Mouse (Mus musculus) right cerebral cortex, postnatal 14 days (tissue): ENCODE results near the gene Prkcz.
A peak's percentile ranks its signal among the peaks of the same experiment; 100 is the strongest.

Experiments used
- DNase-seq: peaks from one replicate; pipeline ENCODE4 v3.0.0; 2022

Prkcz gene

DNA sequence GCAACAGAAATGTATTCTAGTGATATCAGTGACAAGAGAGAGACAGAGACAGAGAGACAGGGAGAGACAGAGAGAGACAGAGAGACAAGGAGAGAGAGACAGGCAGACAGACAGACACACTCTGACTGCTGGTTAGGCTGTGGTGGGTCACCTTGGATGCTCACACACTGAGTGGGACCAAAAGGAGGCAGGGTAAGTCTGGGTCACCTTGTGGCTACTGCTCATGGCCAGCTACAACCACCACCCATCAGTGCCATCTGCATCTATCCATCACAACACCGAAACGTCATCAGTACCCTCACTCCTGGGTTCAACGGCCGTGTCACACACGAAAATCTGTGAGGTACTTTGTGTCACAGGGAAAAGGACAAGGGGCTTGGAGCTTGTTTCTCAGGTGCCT lies 53.6 kb downstream of the Prkcz start:
- DNase-seq = no peak

DNA sequence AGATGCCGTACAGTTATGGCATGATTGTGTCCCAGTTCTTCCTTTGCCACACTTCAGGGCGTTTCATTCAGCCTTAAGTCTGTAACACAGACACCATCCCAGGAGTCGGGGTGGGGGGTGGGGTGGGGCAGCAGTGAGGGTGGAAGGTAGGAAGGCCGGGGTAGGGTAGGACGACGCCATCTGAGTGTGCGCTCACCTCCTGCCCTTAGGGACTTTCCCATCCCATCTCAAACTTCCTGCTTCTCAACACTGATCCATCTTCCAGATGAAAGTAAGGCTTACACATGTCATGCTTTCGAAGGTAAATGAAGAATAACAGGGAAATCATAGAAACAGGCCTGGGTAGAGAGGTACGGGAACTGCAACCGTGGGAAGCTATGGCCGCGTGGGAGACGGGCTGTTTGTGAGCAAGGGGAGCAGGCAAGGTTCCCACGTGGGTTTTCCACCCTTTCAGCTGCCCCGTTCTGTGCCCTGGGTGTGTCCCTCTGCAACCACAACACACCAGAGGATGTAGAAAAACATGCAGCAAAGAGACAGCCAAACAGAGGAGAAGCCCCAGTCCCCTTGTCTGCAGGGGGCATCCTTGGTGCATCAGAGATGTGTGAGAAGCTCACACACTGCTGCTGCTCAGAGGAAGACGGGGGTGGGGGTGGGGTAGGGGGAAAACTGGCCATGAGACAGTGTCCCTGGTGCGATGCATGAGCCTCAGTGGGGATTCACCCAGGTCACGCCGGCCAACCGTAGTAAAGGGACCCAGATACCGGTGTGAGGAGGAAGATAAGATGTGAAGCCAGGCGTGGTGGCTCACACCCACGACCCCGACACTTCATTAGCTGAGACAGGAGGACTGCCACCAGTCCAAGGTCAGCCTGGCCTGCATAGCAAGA lies 54.6 kb downstream of the Prkcz start:
- no peak for DNase-seq

DNA sequence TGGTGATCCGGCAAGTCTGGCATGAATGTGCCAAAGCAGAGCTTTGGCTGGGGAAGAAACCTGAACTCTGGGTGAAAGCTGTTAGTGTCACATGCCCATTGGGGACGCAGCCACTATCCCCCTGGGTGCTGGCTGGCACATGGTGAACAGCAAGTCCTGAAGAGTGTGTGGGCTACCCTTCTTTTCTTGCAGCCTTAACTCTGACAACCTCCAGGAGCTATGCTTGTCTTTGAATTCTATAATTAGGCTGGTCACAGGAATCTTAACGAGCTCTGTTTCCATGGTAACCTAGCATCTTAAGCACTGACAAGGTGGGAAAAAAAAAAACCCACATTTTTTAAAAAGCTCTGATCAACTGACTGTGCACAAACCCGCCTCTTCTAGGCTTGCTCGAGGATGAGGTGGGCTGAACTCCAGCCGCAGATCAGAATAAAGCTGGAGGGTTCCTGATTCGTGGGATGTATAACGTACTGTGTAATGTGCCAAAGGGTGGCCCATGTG lies 55.6 kb downstream of the Prkcz start:
- no peak for DNase-seq

DNA sequence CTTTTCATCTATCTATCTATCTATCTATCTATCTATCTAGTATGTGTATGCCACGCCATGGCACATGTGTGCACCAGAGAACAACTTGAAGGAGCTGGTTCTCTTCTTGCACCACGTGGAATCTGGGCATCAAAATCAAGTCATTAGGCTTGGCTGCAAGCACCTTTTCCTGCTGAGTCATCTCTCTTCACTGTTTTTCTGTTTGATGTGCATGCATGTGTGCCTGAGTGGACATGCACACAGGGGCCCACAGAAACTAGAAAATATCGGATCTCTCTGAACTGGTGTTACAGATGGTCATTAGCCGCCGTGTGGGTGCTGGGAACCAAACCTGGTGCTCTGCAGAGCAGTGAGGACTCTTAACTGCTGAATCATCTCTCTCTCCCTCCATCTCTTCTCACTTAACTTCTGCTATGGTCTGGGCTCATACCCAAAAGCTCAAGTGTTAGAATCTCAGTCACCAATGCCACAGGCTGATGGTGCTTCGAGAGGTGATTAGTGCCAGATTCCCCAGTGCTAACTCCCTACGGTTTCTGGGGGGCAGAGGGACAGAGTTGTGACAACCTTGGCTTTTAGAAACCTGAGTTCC lies 56.6 kb downstream of the Prkcz start:
- DNase-seq = no peak

DNA sequence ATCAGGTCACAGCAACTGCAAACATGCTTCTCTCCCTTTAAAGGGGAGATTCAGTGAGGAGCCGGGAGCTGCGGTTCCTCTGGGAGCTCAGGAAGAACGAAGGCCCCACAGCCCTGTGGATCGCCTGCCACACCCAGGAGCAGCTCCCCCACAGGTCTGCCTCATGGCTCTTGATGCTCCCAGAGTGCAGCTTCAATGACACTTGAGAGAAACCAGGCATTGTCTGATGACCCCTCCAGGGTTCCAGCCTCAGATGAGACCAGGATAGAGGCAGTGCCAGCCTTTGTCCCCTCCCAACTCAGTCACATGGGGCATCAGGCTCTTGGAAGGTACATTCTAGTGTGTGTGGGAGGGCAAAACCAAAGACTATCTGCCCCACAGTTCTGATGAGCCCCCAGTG lies 59.2 kb downstream of the Prkcz start:
- DNase-seq = no peak

DNA sequence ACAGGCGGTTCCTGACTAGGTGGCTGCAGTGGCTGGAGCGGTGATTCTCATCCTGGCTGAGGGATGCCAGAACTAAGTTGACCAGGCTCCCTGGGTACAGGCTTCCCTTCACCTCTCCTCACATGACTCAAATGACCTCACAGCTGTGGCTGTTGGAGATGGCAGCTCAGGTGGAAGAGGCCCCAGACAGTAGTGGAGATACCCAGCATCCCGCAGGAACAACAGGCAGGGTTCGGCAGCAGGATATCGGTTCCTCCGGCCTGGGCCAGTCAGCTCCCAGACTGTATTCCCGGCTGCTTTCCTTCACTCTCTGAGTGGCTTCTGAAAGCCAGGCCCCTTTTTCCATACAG lies 60.1 kb downstream of the Prkcz start:
- no peak for DNase-seq

DNA sequence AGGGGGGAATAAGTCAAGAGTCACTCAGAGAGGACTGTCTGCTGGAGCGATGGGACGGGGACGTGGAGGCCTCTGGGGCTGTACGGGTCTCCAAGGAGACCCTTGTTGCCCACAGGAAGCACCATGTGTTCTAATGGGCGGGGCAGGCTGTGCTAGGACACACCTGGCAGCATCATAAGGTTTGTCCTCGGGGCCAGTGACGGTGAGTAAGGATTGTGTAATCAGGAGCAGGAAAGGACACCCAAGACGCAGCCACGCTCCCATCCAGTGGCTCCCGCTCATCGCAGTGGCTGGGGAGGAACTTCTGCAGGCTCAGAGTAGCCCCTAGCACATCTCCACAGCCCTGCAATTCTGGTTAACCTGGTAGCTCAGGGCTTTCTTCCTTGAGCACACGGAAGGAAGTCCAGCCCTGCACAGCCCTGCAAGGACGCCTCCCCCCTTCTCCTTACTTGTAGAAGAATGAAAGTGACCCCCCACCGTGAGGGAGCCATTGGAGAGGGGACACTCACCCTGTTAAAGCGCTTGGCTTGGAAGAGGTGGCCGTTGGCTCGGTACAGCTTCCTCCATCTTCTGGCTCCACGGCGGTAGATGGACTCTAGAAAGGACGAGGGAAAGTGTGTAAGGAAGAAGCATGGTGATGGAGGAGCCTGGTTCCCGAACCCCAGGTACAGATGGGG lies 60.6 kb downstream of the Prkcz start:
- no peak for DNase-seq

DNA sequence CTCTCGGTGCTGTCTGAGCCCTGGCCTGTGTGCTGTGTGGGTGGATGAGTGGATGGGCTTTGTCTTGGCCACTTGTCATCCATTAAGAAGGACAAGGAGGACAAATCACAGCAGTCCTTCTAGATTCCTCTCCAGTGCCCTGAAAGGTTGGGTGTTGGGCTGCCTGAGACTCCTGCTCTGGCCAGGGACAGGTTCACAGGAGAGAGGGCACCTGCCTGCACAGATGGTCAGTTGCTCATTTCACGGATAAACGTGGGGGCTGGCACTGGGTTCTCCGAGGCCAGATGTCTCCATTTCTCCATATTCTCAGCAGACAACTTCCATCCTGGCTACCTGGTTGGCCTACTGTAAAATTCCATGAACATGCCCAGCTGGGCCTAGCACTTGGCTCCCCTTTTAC lies 62.3 kb downstream of the Prkcz start:
- no peak for DNase-seq

DNA sequence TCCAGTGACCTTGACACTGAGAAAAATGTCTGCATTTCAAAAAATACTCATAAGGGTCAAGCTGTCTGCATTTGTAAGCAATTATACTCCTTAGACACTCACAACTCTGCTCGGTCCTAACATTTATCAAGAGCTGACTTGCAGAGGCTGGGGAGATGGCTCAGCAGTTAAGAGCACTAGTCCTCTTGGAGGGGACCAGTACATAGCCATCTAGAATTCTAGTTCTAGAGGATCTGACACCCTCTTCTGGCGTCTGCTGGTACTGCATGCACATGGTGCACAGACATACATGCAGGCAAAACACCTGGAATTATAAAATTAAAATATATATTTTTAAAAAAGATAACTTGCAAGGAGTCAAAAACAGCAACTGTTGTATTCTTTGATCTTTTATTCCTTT lies 64.1 kb downstream of the Prkcz start:
- peak; percentile 74 for DNase-seq

DNA sequence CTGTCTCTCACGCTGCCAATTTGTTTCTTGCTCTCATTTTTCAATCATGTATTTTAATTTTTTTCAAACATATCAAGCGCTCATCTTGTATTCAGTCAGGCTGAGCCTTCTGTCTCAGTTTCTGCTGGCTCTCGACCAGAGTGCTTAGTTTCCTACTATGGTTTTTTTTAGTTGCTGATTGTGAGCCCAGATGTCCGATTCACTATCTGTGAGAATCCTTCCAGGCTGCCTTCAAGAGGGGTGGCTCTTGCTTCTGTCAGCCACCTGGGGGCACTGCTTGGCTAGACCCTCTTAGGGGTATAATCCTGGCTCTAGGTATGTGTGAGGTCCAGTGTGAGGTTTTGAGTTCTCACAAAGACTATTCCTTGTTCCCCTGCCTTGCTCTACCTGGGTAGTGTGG lies 65.2 kb downstream of the Prkcz start:
- peak; percentile 65 for DNase-seq

DNA sequence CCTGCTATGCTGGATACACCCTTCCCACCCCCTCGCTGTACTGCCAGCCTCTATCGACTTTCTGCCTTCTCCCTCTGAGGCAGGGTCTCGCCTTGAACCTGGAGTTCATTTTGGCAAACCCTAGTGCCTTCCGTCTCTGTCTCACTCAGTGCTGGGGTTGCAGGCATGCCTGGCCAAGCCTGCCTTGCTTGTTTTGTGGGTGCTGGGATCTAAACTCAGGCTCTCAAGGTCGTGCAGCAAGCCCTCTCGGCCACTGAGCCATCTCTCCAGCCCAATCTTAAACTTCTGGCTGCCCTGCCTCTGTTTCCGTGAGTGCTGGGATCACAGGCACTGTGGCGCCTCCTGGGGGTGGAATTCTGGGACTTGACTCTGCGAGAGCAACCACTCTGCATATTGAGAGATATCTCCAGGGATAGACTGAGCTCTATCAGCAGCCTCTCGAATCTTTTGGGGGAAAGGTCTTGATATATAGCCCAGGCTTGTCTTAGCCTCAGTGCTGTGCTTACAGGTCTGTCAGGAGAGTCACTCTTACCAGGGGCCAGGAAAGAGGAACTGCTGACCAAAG lies 66.1 kb downstream of the Prkcz start:
- no peak for DNase-seq

DNA sequence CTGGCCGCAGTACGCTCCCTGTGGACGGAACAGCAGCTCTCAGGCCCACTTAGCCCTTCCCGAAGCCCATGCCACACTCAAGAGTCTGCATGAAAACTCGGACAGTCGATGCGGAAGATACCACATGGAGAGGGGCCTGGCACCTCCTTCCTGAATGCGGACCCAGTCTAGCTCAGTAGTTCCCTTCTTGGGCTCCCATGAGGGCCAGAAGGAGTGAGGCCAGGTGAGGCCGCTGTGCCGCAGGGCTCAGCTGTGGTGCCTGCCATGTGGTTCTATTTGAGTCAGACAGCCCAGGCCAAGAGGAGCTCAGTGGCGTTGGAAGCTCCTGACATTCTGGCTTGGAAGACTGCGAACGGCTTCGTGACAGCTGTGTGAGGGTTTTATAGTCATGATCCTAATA lies 66.8 kb downstream of the Prkcz start:
- DNase-seq = no peak

DNA sequence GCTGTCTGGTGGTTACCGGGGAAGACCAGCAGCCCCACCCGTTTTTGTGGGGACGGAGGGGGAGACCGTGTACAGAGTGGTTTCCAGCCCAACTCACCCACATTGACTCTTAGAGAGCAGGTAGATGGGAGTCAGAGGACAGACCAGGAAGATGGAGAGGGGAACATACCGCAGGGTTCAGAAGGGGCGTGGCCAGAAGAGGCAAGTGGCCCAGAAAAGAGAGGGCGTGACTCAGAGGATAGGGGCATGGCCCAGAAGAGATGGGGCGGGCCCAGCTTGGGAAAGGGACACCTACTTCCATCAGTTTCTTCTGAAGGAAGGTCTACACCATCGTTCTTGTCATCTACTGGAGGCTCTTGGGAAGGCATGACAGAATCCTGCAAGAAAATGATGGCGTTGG lies 68.3 kb downstream of the Prkcz start:
- DNase-seq = no peak

DNA sequence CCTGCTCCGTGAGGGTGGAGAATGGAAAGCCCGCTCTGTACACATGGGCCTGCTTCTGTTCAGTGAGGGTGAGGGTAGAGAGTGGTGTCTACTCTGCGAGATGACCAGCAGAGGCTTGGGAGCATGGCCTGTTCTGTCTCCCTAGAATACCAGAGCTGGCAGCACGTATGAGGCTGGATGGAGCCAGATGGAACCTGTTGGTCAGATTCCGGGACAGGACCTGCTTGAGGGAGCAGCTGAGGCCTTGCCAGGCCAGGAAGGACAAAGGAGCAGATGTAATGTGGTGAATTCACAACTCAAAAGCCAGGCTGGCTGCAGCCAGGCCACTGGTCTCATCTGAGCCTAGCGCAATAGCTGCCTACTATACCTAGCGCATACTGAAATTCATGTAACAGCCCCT lies 71.1 kb downstream of the Prkcz start:
- DNase-seq = no peak

DNA sequence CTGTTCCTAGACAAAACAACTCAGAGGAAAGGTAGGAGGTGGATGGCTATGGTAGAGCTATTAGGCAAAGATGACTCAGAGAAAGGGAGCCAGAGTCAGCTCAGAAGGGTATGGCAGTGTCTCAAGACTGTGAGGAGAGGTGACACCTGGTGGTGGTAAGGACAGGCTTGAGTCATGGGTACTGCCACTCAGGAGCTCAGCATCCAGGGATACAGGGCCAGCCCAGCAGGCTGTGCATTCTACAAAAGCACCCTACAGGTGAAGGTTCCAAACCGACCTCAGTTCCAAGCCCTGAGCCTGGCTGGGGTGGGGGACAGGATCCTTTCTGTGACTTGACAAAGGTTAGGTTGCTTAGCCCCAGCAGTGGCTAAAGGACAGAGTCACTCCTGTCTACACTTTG lies 72.6 kb downstream of the Prkcz start:
- DNase-seq = no peak

DNA sequence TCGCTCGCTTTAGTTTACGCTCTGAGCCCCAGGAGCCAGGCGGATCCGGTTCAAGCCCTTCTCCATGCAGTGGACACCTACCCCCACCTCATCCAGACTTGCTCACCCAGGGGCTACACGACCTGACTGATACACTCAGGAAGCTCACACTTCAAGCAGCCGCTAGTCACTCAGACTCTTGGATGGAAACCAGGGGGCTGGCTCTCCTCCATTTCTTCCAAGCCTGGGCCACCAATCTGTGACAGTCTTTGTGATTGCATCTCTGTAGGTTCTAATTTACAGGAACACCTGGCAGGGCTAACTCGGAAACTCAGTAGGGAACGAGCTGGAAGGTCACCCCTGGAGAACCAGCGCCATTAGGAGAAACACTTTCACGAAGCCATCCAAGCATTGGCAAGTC lies 73.4 kb downstream of the Prkcz start:
- no peak for DNase-seq

DNA sequence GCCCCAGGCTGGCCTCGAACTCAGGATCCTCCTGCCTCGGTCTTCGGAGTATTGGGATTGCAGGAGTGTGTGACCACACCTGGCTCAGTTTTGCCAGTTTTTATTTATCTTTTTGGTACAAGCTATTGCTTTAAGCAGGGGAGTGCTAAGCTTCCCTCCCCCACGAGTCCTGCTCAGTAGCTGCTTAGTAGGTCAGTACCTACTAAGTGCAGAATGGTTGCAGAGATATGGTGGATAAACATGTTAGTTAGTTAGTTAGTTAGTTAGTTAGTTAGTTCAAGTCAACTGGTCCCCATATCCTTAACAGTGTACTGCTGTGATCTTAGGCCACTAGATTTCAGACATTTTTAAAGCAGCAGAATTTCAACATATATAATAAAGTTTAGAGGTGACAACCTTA lies 75.1 kb downstream of the Prkcz start:
- no peak for DNase-seq

DNA sequence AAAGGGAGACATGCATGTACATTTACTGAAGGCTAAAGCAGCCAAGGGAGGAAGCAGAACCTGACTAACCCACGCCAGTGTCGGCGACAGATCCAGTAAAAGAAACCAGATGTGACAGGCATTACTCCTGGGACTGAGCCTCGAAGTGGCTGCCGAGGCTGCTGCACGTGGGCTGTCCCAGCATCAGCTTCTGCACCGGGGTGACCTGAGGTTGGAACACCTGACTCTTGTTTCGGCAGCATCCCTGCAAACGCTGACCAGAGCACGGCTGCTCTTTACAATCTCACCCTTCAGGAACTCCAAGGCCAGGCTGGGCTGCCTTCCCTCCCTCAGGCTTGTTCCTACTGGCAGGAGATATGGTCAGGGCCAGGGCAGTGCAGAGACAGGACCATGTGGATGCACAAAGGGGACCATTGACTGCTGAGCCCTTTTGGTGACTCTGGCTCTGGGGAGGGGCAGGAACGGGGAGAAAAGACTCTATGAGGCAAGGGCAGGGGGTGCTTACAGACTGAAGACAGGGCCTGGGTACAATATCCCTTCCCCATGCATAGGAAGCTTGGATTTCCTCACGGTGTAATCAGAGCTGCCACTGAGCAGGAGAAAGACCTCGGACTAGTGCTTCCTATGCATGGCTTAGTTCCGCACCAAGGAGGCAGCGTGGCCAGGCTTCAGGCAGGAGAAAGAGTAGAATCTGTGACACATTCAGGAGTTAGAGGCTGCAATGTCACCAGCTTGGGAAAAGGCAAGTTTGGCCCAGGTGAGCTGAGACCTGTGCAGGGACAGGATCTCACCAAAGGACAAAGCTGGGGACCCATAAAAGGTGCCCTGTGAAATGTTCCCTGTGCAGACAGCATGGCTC lies 76.4 kb downstream of the Prkcz start:
- DNase-seq = no peak

DNA sequence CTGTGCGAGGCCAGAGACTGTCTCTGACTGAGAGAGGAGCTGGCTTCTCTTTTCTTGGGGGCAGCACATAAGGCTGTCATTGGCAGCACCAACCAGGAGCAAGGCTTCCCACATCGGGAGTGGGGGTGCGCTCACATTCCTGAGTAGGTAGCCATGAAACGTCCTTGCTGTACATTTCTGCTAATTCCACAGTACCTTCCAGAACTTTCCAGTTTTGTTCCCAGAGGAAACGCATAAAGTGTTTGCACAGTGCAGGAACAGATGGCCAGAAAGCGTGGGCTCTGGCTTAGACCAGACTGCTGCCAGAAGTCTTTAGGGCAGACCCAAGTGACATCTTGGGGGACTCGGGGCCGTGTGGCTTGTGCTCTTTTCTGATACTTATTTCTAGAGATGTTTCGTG lies 77.6 kb downstream of the Prkcz start:
- no peak for DNase-seq

DNA sequence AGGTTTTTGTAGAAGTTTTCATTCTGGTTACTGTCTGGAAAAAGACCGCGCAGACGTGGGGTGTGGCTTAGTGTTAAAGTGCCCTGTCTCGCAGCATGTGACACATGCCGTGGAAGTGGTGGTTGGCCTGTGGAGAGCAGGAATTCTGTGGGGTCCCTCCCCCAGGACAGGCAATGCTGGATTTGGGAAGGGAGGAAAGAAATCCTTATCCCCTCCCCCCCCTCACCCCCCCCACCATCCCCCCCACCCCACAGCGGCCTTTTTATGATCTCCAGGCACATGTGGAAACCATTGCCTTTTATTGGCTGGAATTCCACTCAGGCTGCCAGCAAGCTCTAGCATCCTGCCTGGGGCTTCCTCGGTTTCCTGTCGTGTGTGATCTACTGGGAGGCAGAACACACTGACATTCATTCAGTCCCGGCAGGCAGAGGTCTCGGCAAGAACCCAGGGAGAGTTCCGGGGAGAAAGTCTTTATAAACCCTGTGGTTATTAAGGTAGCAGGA lies 78.1 kb downstream of the Prkcz start:
- no peak for DNase-seq

DNA sequence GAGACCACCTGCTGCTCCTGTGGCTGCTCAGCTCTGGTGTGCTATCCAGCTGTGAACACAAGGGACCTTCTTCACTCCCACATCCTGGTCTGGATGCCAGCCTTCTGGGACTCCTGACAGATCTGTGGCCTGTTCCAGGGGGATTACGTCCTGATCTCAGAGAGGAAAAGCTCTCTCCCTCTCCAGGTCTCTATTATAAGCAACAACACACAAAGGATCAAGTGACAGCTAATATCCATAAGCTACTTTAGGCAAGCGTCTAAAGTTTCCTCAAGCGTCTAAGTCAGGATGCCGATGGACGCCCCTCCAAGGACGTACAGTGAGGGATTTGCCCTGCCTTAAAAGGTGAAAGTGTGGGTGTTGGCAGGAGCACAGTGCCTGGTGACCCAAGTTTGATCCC lies 78.9 kb downstream of the Prkcz start:
- no peak for DNase-seq

DNA sequence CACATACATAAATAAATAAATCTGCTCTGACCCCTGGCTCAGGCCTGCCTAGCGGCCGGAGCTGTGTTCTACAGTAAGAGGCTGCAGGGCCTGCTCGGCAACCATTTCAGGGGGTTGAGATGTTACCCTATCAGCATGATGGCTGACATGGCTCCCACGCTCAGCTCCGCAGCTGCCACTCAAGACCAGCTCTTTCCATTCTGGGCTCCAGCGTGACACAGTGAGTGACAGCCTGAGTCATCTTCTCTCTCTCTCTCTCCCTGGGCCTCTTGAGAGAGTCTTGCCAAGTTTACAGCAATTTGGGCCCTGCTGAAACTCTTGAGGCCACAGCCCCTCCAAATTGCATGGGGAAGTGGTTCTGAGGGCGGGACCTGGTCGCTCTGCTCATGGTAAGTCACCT lies 79.5 kb downstream of the Prkcz start:
- no peak for DNase-seq

DNA sequence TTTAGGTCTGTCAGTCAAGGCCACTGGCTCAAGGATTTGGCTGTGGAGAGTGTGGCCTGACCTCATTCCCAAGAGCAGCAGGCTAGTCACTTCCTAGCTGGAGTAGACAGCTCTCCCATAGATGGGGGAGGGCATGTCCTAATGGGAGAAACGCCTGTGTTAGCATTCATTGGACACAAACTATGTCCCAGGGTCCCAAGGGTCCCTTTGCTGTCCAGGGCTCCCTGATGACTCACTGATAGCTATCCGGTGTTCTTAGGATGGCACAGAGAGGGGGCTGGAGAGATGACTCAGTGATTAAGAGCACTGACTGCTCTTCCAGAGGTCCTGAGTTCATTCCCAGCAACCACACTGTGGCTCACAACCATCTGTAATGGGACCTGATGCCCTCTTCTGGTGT lies 79.9 kb downstream of the Prkcz start:
- DNase-seq = no peak
